Mouse (Mus musculus) CD4-positive, CD25-positive, alpha-beta regulatory T cell, adult 2 months (primary cell): ENCODE measurements around the gene Man1b1.

Source experiments
- DNase-seq: peaks from one replicate; pipeline ENCODE4 v3.0.0-alpha.2; 2012; ENCODE audit warnings: low read depth, low spot score

The Man1b1 gene

GRCm38 (mm10) chr2:25364313-25364712 lies 32.2 kb downstream of the Man1b1 start:
- no peak for DNase-seq

DNA sequence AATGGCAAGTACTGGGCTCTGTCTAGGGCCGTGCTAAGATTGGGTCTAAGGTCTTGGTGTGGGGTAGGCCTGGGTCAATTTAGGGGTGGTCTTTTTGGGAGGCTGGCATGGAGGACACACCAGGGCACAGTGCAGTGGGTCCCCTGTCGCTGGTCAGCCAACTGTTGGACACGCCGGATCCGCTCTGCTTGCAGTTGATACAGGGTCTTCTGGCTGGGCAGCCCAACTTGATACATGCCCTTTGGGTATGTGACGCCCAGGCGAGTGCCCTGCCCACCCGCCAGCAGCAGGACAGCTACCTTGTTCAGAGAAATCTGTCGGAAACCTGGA lies 32.6 kb downstream of the Man1b1 start:
- DNase-seq = no peak

- peak; percentile 75 for DNase-seq
These were observed 33.1 kb downstream of the Man1b1 start, which contains the start of gene Uap1l1 for GRCm38 (mm10) chr2:25365091-25365761. Uap1l1 (minus strand) TSS chr2:25365682.

DNA sequence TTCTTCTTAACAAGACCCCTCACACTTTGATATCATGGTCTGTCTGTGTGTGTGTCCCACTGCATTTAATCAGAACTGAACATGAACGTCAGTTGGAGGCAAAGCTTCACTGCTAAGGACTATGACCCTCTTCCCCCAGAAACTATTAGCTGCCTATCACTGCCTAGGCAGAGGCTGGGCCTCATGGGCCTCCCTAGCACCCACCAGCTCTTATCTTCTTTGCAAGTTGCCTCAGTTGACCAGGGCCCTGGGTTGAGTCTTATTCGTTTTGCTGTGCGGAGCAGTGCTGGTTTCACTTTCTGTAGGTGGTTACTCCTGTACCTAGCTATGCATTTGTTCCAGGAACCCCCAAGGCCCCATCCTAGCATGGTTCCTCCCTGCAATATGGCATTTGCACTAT lies 37.9 kb downstream of the Man1b1 start:
- DNase-seq = no peak

DNA sequence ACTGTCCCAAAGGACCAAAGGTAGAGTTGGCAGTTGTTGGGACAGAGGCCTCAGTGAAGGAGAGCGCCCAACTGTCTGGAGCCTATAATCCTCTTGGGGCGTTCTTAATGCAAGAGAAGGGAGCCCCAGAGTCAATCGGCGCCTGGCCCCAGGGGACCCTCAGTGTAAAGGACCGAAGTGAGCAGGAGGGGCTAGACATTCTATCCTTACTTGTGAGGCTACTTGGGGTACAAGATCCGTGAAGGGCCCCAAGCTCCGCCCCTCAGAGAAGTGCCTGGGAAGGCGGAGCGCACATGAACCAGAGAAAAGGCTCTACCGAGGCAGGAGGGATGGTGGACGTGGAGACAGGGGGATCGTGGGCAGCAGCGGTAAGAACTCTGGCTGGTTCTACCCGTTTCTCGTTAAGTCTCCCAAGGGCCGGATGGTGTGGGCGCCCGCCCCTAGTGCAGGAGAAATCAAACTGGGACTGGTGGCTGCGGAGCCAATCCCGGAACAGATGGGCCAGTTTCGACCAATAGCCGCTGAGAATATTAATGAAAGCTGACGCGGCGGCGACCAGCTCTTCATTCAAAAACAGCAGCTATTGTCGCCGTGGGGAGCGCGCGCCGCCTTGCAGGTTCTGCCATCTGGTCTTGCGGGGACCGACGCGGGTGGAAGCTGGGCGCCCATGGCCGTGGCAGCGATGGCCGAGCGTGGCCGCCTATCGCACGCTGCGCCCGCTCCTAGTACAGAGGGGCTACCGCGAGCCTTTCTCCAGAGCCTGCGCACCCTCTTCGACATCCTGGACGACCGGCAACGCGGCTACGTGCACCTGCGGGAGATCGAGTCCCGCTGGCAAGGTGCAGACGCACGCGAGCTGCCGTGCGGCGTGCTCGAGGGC lies 39.9 kb downstream of the Man1b1 start, which contains the start of gene Sapcd2:
Sapcd2 (plus strand) TSS at position 558 of the 880 bp plus-strand sequence.
- peak; percentile 92 for DNase-seq

DNA sequence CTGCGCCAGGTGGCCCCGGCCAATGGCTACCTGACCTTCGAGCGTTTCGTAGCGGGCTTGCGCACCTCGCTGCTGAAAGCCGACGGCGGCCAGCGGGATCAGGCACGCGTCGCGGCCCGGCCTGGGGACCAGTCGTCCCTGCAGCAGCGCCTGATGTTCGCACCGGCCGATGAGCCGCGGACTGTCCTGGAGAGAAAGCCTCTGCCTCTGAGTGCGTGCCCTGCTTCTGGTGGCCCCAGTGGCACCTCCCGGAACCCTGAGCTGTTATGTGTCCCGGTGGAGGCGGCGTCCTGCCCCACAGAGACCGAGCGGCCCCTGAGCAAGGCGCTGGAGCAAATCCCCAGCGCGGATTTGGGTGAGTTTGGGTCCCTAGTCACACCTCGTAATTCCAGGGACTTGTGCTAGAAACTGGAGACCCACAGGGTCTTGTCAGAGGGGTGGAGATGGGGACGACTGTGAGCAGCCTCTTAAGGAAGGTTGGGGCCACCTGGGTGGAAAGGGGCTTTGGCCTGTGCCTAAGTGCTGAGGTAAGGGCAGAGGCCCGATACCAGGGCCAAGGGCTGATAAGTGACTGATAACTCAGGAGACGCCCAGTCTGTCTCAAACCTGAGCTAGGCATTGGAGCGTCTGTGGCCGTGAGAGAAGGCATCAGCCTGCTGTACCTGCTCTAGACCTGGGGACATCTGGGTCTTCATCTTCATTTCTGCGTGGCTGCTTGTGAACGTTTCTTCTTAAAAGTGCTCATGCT lies 40.7 kb downstream of the Man1b1 start:
- no peak for DNase-seq

GRCm38 (mm10) chr2:25373431-25373830 lies 41.3 kb downstream of the Man1b1 start:
- no peak for DNase-seq

GRCm38 (mm10) chr2:25376589-25376988 lies 44.5 kb downstream of the Man1b1 start:
- peak; percentile 72 for DNase-seq

DNA sequence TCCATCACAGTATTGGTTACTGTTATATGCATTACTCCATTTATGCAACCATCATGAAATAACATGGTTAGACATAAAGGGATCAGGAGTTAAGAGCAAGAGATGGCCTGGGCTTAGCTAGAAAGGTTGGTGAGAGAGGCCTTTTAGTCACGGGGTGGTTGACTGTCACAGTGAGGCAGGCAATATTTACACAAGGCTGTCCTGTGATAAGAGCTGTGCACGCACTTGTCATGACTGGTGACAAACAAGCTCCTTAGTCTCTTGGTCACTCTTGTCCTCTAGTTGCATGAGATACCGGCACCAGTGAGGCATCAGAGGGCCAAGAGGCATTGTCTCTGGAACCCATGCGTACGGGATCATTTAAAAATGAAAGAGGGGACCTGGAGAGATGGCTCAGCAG lies 52.4 kb downstream of the Man1b1 start:
- DNase-seq = no peak

DNA sequence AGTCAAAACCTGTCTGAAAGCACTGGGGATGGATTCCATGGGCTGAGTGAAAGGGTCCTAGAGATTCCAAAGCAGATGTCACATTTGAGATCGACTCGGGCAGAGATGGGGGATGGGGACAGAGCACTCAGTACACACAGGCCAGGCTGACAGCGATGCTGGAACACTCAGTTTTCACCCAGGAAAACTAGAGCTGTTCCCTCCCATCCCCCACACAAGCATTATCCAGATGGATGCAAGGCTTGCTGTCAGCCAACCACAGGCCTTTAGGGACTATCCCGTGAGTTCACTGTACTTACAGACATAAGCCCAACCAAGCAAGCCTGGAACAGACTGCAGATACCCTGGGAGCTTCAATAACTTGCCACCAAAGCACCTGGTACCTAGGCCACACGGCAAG lies 59.1 kb downstream of the Man1b1 start:
- DNase-seq = no peak

DNA sequence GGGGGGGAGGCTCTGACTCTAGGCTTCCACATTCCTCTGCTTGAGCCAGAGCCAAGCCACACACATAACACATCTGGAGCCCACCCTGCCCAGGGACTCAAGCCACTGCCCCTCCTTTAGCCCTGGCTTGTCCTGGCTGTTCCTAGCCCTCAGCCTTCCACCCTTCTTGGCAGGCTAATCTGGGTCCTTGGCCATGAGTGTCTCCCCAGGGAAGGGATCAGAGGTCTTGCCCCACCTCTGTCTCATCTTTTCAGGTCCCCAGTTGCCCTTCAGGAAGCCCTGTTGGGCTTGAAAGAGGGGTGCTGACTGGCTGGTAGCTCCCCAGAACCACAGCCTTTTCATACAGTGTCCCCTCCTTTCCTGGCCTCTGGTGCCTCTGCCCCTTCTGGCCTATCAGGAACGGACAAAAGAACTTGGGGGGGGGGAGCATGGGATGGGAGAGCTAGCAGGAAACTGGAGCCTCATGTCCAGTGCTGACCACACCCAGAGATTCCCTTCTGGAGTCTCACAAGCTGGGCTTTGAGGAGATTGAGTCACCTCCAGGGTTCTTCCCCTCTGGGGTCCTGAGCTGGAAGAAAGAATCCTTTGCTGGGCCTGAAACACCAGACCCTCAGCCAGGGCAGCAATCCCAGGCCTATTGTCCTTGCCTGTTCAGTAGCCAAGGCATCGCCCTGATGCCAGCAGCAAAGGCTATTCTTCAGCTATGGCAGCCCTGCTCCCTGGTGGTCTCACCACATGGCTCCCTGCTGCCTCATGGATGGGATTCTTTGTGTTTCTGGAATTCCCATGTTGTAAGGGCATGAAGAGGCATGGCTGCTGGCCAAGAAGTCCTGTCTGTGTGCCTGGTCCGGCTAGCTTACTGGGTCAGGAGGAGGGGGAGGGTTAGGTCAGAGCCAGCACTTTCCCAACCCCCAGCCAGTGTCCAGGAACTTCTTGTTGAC lies 62.4 kb downstream of the Man1b1 start:
- no peak for DNase-seq

GRCm38 (mm10) chr2:25395721-25396596 lies 63.8 kb downstream of the Man1b1 start, which contains the start of gene Entpd2:
Entpd2 (plus strand) TSS chr2:25395874.
- peak; percentile 35 for DNase-seq

GRCm38 (mm10) chr2:25396597-25396983 lies 64.5 kb downstream of the Man1b1 start:
- DNase-seq = no peak

GRCm38 (mm10) chr2:25397010-25397409 lies 64.9 kb downstream of the Man1b1 start:
- DNase-seq = no peak

GRCm38 (mm10) chr2:25398065-25398464 lies 65.9 kb downstream of the Man1b1 start:
- DNase-seq = no peak

DNA sequence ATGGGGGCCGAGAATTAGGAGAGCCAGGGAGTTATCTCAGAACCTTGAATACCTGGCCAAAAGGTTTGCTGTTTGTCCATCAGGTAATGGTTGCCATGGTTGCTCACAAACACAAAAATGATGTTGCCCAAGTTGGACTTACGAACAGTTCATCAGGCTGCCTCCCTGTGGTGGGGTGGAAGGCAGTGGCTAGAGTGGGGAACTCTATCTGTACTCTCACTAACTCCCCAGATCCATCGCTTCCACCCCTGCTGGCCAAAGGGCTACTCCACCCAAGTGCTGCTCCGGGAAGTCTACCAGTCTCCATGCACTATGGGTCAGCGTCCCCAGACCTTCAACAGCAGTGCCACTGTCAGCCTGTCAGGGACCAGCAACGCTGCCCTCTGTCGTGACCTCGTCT lies 66.9 kb downstream of the Man1b1 start, which contains the start of gene Npdc1:
Npdc1 (plus strand) TSS at position 301 of the 400 bp plus-strand sequence.
- DNase-seq = no peak

DNA sequence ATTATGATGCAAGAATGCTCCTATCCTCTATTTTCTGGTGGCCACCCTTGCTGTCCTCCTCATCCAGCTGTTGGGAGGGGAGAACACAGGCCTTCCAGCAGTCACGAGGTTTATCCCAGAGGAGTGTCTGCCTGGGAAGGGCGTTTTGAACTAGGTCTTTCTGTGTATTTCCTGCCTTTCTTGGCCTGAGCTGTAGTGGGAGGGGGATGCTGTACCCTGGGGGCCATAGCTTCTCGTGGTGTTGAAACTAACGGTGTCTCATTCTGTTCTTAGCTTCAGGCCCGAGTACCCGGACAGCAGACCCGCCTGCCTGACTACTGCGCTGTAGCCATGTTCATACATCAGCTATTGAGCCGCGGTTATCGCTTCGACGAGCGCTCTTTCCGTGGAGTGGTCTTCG lies 68.2 kb downstream of the Man1b1 start:
- DNase-seq = no peak

DNA sequence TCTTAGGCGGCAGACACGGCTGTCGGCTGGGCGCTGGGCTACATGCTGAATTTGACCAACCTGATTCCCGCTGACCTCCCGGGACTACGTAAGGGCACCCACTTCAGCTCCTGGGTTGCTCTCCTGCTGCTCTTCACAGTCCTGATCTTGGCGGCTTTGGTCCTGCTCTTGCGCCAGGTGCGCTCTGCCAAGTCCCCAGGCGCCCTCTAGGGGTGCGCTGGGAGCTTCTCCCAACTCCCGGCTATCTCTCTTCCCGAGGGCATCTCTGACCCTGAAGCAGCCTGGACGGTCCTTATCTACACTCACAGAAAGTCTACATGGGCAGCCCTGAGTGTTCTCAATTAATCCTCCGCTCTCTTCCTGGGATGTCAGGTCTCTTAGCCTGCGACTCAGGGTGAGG lies 68.6 kb downstream of the Man1b1 start:
- DNase-seq = peak; percentile 50
